Mouse (Mus musculus) kidney, embryonic 16.5 days (tissue): ENCODE measurements around the gene Zbtb49. TPM values are rescaled to one million over a fixed set of nuclear protein-coding genes. Genes with fewer than 3 reads are reported as not detected.
A peak's percentile ranks its signal among the peaks of the same experiment; 100 is the strongest.

Source experiments
- ATAC-seq: fragments of 200-750 bp; cut with Nextera tagmentation; 2 replicates; pipeline ENCODE4 v1.8.0; 2017; ENCODE audit warnings: moderate TSS enrichment; ENCODE audit not compliant: low FRiP score, low TSS enrichment
- H3K27ac ChIP-seq: fragments of 300-500 bp; sonication (generic); 2 replicates; pipeline ENCODE4 v1.5.1; 2014; ENCODE audit warnings: low read length
- H3K27me3 ChIP-seq: fragments of 300-500 bp; sonication (generic); 2 replicates; pipeline ENCODE4 v1.6.1; 2014; ENCODE audit warnings: low read length, control low read depth, mixed read lengths; ENCODE audit not compliant: insufficient read depth
- H3K36me3 ChIP-seq: fragments of 300-500 bp; sonication (generic); 2 replicates; pipeline ENCODE4 v1.6.1; 2014; ENCODE audit warnings: low read length, control low read depth, mixed read lengths; ENCODE audit not compliant: insufficient read depth
- H3K4me1 ChIP-seq: fragments of 300-500 bp; sonication (generic); 2 replicates; pipeline ENCODE4 v1.6.1; 2014; ENCODE audit warnings: low read length, control low read depth, mixed read lengths; ENCODE audit not compliant: insufficient read depth
- H3K4me2 ChIP-seq: fragments of 300-500 bp; sonication (generic); replicated peaks from 2 replicates; pipeline ENCODE4 v1.6.1; 2014; ENCODE audit warnings: low read depth, low read length
- H3K4me3 ChIP-seq: fragments of 300-500 bp; sonication (generic); 2 replicates; pipeline ENCODE4 v1.5.1; 2014; ENCODE audit warnings: mild to moderate bottlenecking, low read length
- H3K9ac ChIP-seq: fragments of 300-500 bp; sonication (generic); replicated peaks from 2 replicates; pipeline ENCODE4 v1.6.1; 2014; ENCODE audit warnings: low read length
- H3K9me3 ChIP-seq: fragments of 300-500 bp; sonication (generic); 2 replicates; pipeline ENCODE4 v1.6.1; 2016; ENCODE audit warnings: low read length, control low read depth
- WGBS: fragments of 180-500 bp; shearing (Covaris S2); extraction: QIAGEN DNeasy Blood & Tissue Kit; methylation state at CpG from one replicate; pipeline ENCODE4 v1.1.7; 2014; 5-methylcytosine and 5-hydroxymethylcytosine counted together
- polyA plus RNA-seq: library from polyadenylated mRNA; unstranded; fragments of >200 nt; fragmentation: Nextera tagmentation; extraction: Ambion mirVana; gene quantifications from 2 replicates; pipeline ENCODE4 v1.2.1, GENCODE M21; 2015

The Zbtb49 gene
- polyA plus RNA-seq, 1 experiment from 2014 or later, result 16.0 TPM

DNA sequence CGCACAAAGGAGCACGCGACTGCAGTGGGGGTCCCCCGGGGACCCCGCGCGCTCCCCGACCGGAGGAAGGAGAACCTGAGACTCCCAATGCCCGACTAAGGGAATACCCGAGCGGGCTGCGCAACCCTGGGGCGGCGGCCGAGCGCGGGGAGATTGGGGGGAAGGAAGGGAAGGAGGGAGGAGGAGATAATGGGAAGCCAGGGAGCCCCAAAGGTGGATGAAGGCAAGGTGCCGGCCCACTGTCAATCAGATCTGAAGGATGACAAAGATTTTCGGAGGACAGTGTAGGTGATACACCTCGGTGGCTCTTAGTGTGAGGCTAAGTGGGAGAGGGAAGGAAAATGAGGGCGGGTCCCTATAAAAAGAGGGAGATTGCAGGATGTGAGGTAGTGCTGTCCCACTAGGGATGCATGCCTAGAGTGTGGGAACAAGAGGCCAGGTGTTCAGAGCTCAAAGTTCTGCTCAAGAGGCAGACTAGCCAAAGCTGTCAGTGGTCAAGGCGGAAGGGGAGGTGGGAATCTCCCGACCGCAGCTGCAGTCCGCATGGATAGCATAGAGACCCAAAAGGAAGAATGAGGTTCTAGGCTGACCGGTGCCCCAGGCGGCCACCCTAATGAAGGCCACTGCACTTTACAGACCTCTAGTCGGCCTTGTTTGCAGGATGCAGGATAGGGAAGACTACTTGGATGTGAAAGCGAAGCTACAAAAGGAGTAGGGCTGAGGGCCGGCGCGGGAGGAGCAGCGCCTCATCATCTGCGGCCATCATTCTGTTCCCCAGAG lies 60.4 kb downstream of the Zbtb49 start, which contains the start of gene Nsg1:
TSS of gene Nsg1 (minus strand) at position 274 of the 780 bp plus-strand sequence.
- Histone ChIP-seq H3K36me3 (peaks cover 6% of the 10 kb centered on the region), H3K27me3 (peaks cover 19% of the 10 kb centered on the region), H3K9ac (peak within 1 kb of the TSS; percentile 77), H3K4me1 (peaks cover 6% of the 10 kb centered on the region), H3K9me3 (no peaks in the 10 kb centered on the region), H3K4me2 (peak within 1 kb of the TSS; percentile 93), H3K4me3 (peak within 1 kb of the TSS; percentile 74), H3K27ac (no peak within 1 kb of the TSS)
- ATAC-seq, result peak; percentile 18; the same call in 1 of the 2 replicates
- WGBS, result 9% methylated on average over 35 of the region's 35 CpGs

DNA sequence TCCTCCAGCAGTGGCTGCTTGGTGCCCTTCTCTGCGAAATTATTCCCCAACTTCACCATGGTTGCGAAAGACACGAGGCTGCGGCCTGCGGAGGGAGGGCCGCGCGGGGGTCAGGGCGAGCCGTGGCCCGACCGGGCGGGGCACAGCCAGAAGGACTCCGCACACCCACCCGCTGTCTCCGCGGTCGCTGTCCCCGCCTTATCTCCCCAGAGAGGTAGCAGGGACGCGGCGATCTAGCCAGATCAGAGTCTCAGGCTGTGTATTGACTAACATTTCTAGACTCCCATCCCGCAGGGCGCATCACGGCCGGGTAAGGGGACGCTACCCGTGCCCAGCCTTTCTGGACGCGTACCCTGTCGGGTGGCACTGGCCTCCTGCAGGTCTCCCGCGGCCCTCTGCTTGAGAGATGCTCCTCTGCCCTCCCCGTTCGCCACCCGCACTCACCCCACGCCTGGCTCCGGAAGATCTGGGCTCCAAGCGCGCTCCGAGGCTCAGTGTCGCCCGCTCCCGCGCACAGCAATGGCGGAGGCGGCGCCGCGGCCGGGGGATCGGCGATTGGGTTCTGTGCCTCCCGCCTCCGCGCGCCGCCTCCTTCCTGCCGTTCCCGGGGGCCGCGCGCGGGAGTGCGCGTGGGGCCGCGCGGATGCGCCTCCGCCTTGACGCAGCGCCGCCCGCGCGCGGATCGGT lies 61.2 kb downstream of the Zbtb49 start:
- under 1% methylated on average over 77 of the region's 79 CpGs for WGBS
- Histone ChIP-seq H3K4me2 (peak overlapping the region; percentile 93), H3K4me3 (peak overlapping the region; percentile 74), H3K36me3 (peaks cover 13% of the 10 kb centered on the region), H3K9me3 (no peaks in the 10 kb centered on the region), H3K9ac (peak overlapping the region; percentile 77), H3K4me1 (peaks cover 6% of the 10 kb centered on the region), H3K27ac (no peak overlapping the region), H3K27me3 (peaks cover 19% of the 10 kb centered on the region)
- peak; percentile 62 for ATAC-seq

DNA sequence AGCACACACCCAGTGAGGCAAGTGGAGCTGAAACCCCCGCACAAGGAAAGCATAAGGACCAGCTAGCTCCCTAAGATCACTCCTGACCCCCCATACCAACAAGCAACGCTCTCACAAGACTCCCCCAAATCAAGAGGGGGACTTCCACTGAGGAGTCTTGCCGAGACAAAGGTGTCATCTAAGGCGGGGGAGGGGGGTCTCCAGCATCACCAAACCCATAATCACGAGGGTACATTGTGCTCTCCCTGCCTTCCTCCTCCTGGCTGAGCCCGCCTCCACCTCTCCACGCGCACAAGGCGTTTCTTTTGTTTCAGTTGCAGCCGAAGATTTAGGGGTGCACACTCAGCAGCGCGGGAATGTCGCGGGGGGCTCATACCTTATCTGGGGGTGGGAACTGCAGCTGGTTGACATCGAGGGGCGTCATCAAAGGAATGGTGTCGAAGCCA lies 61.7 kb downstream of the Zbtb49 start:
- Histone ChIP-seq H3K36me3 (peaks cover 15% of the 10 kb centered on the region), H3K4me2 (peak overlapping the region; percentile 93), H3K9ac (peak overlapping the region; percentile 77), H3K27me3 (peaks cover 19% of the 10 kb centered on the region), H3K9me3 (no peaks in the 10 kb centered on the region), H3K4me3 (peak overlapping the region; percentile 74), H3K27ac (no peak overlapping the region), H3K4me1 (peaks cover 6% of the 10 kb centered on the region)
- WGBS, result 2% methylated on average over 17 of the region's 17 CpGs
- ATAC-seq, result 0 out of 2 replicates have a peak, but pooled peaks have one; percentile 20

DNA sequence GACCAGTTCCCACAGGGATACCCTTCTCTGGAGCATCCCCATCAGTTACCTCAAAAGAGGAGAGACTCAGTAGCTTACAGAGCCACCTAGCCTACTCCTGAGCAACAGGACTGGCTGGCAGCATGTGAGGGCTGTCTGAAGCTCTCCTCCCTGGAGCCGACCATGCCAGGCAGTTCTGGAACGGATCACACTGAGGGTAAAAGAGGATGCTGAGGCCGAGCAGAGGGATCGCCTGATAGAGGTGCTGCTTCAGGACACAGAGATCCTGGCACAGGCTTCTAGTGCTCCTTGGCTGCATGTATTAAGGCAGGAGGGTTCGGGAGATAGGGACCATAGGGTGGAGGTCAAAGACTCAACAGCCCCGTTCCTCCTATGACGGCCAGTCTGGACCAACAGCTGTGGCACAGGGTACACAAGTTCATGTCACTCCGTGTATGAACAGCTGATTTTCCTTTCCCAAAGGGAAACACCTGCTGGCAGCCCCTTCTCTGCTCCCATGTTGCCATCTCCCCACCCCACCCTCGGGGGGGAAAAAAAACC lies 62.7 kb downstream of the Zbtb49 start:
- no peak for ATAC-seq
- H3K4me3 ChIP-seq, result no peak overlapping the region
- peaks cover 19% of the 10 kb centered on the region for H3K27me3 ChIP-seq
- no peaks in the 10 kb centered on the region for H3K9me3 ChIP-seq
- H3K27ac ChIP-seq, result no peak overlapping the region
- 70% methylated on average over 9 of the region's 9 CpGs for WGBS
- peak overlapping the region; percentile 93 for H3K4me2 ChIP-seq
- peaks cover 15% of the 10 kb centered on the region for H3K36me3 ChIP-seq
- H3K4me1 ChIP-seq, result peaks cover 6% of the 10 kb centered on the region
- no peak overlapping the region for H3K9ac ChIP-seq

DNA sequence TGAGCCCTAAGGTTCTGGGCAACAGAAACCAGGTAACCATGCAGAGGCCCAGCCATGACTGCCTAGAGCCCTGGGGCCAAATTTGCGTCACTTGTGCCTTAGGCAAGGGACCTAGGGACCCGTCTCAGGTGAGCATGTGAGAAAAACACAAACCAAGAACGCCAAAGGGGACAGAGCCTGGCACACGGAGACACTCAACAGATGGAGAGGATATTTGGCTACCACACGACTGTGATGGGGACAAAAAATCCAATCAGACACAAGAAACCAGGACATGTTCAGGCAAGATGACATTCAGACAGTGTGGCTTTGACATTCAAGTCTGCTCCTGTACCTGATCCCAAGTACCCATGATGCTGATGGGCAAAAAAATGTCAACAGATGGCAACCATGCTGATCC lies 66.6 kb downstream of the Zbtb49 start:
- Histone ChIP-seq H3K4me3 (no peak overlapping the region), H3K9ac (no peak overlapping the region), H3K9me3 (peaks cover 4% of the 10 kb centered on the region; the same call in 1 of the 2 replicates), H3K27me3 (no peaks in the 10 kb centered on the region; the same call in 1 of the 2 replicates), H3K27ac (no peak overlapping the region), H3K36me3 (peaks cover 28% of the 10 kb centered on the region), H3K4me1 (no peaks in the 10 kb centered on the region), H3K4me2 (no peak overlapping the region)
- ATAC-seq, result no peak
- 90% methylated on average over 5 of the region's 5 CpGs for WGBS

DNA sequence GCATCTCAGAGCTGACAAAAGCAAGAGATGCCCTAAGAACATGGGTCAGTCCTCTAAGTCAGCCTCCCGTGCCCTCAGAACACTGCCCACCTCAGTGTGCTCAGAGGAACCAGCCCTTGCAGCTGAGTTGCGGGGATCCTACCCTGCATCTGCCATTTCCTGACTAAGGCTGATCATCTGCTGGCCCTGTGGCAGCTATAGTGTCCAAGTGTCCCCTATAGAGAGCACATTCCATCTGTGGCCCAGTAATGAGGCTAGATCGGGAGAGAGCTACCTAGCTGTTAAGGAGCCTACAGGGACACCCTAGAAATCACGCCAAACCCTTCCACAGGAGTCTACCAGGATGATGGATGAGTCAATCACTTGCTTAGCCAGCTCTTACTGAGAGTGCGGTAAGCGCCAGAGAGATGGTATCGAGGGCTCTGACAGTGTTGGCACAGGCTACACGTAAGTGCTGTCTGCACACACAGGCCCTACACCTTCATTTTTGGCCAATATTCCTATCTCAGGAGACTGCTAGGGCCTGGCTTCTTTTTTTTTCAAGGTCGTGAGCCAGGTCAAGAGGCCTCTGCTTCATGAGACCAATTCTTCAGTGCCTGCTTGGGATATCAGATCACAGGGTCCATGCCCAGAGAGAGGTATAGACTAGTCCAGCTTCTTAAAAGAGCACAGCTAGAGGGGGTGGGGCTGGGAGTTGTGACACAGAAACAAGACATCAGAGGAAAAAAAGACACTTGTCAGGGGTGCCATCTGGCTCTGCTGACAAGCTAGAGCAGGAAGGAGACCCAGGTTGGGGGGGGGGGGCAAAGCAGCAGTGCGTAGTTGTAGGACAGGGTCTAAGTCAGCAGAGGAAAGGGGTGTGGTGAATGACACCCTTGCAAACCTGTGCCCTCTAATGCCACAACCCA lies 67.8 kb downstream of the Zbtb49 start:
- WGBS, result 86% methylated on average over 10 of the region's 10 CpGs
- no peaks in the 10 kb centered on the region for H3K27me3 ChIP-seq
- H3K4me1 ChIP-seq, result no peaks in the 10 kb centered on the region
- peaks cover 4% of the 10 kb centered on the region; the same call in 1 of the 2 replicates for H3K9me3 ChIP-seq
- H3K27ac ChIP-seq, result no peak overlapping the region
- ATAC-seq, result no peak
- no peak overlapping the region for H3K4me3 ChIP-seq
- H3K9ac ChIP-seq, result no peak overlapping the region
- no peak overlapping the region for H3K4me2 ChIP-seq
- H3K36me3 ChIP-seq, result peaks cover 31% of the 10 kb centered on the region

DNA sequence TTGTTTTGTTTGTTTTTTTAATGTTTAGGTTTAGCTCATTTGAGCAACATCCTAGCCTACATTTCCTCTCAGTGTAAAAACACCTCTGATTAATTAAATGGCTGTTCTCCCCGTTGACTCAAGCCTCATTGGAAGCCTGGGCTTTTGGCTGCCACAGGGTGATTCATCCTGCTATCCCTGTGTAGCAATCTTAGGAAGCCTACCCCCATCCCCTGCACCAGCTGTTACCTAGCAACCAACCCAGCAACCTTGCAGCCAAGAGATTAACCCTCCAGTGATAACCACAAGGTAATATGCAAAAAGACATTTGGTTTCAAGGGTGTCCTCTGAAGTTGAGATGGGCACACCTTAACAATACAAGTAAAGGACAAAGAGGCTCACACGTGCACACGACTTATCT lies 69.0 kb downstream of the Zbtb49 start:
- 69% methylated on average over 3 of the region's 3 CpGs for WGBS
- Histone ChIP-seq H3K4me2 (no peak overlapping the region), H3K27me3 (no peaks in the 10 kb centered on the region), H3K4me1 (no peaks in the 10 kb centered on the region), H3K9me3 (peaks cover 4% of the 10 kb centered on the region; the same call in 1 of the 2 replicates), H3K36me3 (peaks cover 36% of the 10 kb centered on the region), H3K4me3 (no peak overlapping the region), H3K9ac (no peak overlapping the region), H3K27ac (no peak overlapping the region)
- no peak for ATAC-seq

DNA sequence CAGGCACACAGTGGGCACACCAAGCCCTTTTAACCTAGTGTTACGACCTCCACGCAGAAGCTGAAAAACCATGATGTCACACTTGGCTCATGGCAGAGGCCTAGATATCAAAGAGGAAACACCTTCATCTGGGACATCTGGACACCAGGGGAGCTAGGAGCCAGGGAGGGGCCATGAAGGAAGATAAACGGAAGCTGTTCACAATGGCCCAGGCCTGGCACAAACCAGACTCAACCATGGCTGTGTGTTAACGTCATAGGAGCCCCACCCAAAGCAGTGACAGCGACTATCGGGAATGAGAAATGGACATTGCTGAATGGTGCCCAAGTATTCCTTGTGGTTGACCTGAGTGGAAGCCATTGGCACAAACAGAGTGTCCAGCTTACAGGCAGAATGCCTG lies 73.7 kb downstream of the Zbtb49 start:
- H3K4me2 ChIP-seq, result no peak overlapping the region
- H3K9ac ChIP-seq, result no peak overlapping the region
- ATAC-seq, result no peak
- 77% methylated on average over 6 of the region's 6 CpGs for WGBS
- H3K4me3 ChIP-seq, result no peak overlapping the region
- no peaks in the 10 kb centered on the region for H3K4me1 ChIP-seq
- no peaks in the 10 kb centered on the region for H3K27me3 ChIP-seq
- H3K36me3 ChIP-seq, result peaks cover 34% of the 10 kb centered on the region
- peaks cover 4% of the 10 kb centered on the region; the same call in 1 of the 2 replicates for H3K9me3 ChIP-seq
- H3K27ac ChIP-seq, result no peak overlapping the region

DNA sequence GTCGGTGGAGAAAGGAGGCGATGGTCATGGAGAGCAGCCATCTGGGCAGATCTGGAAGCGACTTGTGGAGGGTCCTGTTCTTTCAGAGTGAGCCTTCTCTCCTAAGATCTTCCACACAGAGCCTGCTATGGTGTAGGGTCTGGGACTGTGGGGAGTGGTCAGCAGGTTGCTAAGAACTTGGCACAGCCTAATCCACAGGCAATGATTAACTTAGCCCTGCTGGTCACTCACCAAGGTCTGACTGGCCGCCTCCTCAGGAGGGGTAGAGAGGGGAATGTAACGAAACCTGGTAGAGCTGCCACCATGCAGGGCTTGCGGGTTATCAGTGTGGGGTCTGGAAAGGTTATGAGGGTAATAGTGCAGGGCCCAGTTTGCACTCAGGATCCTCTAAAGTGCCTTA lies 79.4 kb downstream of the Zbtb49 start:
- Histone ChIP-seq H3K4me3 (no peak overlapping the region), H3K9ac (no peak overlapping the region), H3K9me3 (no peaks in the 10 kb centered on the region), H3K27ac (no peak overlapping the region), H3K4me1 (no peaks in the 10 kb centered on the region), H3K27me3 (no peaks in the 10 kb centered on the region), H3K36me3 (peaks cover 19% of the 10 kb centered on the region), H3K4me2 (no peak overlapping the region)
- ATAC-seq, result peak; percentile 71
- 80% methylated on average over 6 of the region's 6 CpGs for WGBS
